Mouse (Mus musculus) forebrain, embryonic 16.5 days (tissue): ENCODE results near the gene Rps11. TPM values are rescaled to one million over a fixed set of nuclear protein-coding genes. Genes with fewer than 3 reads are reported as not detected.
"Not testable (repeated sequence)": the region's sequence is repeated elsewhere in the genome, so short reads cannot be mapped to it uniquely, and the experiment has no call there.

Source experiments
- ATAC-seq: fragments of 200-750 bp; cut with Nextera tagmentation; 2 replicates; pipeline ENCODE4 v1.8.0; 2017; ENCODE audit warnings: mild to moderate bottlenecking, moderate library complexity
- H3K27ac ChIP-seq: fragments of 300-500 bp; sonication (generic); 2 replicates; pipeline ENCODE4 v1.5.1; 2014; ENCODE audit warnings: low read length, control low read depth
- H3K27me3 ChIP-seq: fragments of 300-500 bp; sonication (generic); replicated peaks from 2 replicates; pipeline ENCODE4 v1.6.1; 2014; ENCODE audit warnings: low read length; ENCODE audit not compliant: control insufficient read depth, insufficient read depth
- H3K36me3 ChIP-seq: fragments of 300-500 bp; sonication (generic); 2 replicates; pipeline ENCODE4 v1.6.1; 2014; ENCODE audit not compliant: control insufficient read depth, insufficient read depth
- H3K4me1 ChIP-seq: fragments of 300-500 bp; sonication (generic); replicated peaks from 2 replicates; pipeline ENCODE4 v1.6.1; 2014; ENCODE audit warnings: low read length; ENCODE audit not compliant: control insufficient read depth, insufficient read depth
- H3K4me2 ChIP-seq: fragments of 300-500 bp; sonication (generic); 2 replicates; pipeline ENCODE4 v1.6.1; 2014; ENCODE audit warnings: mild to moderate bottlenecking, low read length, control low read depth
- H3K4me3 ChIP-seq: fragments of 300-500 bp; sonication (generic); replicated peaks from 2 replicates; pipeline ENCODE4 v1.5.1; 2014; ENCODE audit warnings: mild to moderate bottlenecking, low read length, control low read depth
- H3K9ac ChIP-seq: fragments of 300-500 bp; sonication (generic); replicated peaks from 2 replicates; pipeline ENCODE4 v1.6.1; 2014; ENCODE audit warnings: low read depth, low read length, control low read depth
- H3K9me3 ChIP-seq: fragments of 300-500 bp; sonication (generic); 2 replicates; pipeline ENCODE4 v1.6.1; 2016; ENCODE audit warnings: low read length; ENCODE audit not compliant: control insufficient read depth
- WGBS: fragments of 180-500 bp; shearing (Covaris S2); extraction: QIAGEN DNeasy Blood & Tissue Kit; methylation state at CpG from one replicate; pipeline ENCODE4 v1.1.7; 2014; 5-methylcytosine and 5-hydroxymethylcytosine counted together
- polyA plus RNA-seq: library from polyadenylated mRNA; unstranded; fragments of >200 nt; fragmentation: Nextera tagmentation; extraction: Ambion mirVana; gene quantifications from 2 replicates; pipeline ENCODE4 v1.2.1, GENCODE M21; 2015

Gene Rps11
- polyA plus RNA-seq, 1 experiment from 2014 or later, result 860 TPM

DNA sequence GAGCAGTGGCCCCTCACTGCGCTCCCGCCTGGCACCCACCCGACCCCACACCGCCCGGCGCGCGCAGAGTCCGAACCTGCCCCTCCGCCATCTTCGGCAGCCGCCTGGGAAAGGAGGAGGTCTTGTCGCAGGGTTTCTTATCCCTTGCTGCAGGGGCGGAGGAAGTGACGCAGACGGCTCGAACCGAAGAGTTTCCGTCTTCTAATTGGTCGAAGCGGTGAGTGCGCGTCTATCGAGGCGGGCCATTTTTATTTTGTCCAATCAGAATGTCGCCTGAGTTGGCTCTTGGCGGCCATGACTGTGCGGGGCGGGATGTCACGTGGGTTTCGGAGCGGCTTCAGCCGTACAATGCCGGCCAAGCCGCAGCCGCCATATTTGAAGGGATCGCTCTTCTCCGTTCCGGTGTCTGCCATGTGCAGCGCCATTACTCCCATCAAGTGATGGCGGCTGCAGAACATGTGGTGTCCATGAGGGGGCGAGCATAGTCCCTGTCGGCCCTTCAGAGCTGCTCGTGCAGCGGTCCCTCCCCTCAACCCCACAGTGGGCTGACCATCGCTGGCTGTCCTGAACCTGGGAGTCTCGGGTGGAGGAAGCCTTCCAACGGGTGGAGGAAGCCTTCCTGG lies 4.5 kb upstream of the Rps11 start, which contains the start of gene Rpl13a:
Gene Rpl13a (minus strand): TSS at position 138 of the 623 bp plus-strand sequence.
- peaks cover 31% of the 10 kb centered on the region for H3K4me1 ChIP-seq
- WGBS, result under 1% methylated on average over 48 of the region's 48 CpGs
- H3K36me3 ChIP-seq, result peaks cover 15% of the 10 kb centered on the region
- no peaks in the 10 kb centered on the region for H3K27me3 ChIP-seq
- peak within 1 kb of the TSS; percentile 96 for H3K27ac ChIP-seq
- ATAC-seq, result peak; percentile 93
- H3K9me3 ChIP-seq, result no peaks in the 10 kb centered on the region
- H3K9ac ChIP-seq, result peak within 1 kb of the TSS; percentile 100
- peak within 1 kb of the TSS; percentile 87 for H3K4me3 ChIP-seq
- H3K4me2 ChIP-seq, result peak within 1 kb of the TSS; percentile 83

DNA sequence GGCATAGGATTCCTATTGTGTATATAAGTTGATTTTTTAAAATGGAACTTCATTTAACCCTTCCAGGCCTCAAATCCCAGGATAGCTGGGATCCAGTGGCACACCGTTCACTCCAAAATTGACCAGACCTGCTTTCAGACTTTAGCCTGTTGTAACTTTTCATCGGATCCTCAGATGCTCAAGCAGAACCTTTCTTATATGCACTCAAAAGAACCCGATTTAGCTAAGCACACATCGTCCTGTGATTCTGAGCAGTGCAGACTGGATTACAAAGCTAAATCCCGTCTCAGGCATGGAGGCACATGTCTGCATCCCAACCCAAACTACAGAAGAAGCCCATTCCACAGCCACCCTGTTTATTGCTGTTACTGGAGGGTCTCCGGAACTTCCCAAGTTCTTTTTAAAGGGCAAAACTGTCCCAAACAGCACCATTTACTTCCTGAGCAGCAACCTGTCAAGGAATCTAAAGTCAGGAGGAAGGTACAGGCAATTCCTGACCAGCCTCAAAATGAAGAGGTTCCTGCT lies 3.5 kb upstream of the Rps11 start:
- peak overlapping the region; percentile 87 for H3K4me3 ChIP-seq
- under 1% methylated on average over 6 of the region's 6 CpGs for WGBS
- peak overlapping the region; percentile 100 for H3K9ac ChIP-seq
- peaks cover 15% of the 10 kb centered on the region for H3K36me3 ChIP-seq
- peaks cover 38% of the 10 kb centered on the region for H3K4me1 ChIP-seq
- peak overlapping the region; percentile 83 for H3K4me2 ChIP-seq
- H3K9me3 ChIP-seq, result no peaks in the 10 kb centered on the region
- no peaks in the 10 kb centered on the region for H3K27me3 ChIP-seq
- ATAC-seq, result no peak
- H3K27ac ChIP-seq, result peak overlapping the region; percentile 86

DNA sequence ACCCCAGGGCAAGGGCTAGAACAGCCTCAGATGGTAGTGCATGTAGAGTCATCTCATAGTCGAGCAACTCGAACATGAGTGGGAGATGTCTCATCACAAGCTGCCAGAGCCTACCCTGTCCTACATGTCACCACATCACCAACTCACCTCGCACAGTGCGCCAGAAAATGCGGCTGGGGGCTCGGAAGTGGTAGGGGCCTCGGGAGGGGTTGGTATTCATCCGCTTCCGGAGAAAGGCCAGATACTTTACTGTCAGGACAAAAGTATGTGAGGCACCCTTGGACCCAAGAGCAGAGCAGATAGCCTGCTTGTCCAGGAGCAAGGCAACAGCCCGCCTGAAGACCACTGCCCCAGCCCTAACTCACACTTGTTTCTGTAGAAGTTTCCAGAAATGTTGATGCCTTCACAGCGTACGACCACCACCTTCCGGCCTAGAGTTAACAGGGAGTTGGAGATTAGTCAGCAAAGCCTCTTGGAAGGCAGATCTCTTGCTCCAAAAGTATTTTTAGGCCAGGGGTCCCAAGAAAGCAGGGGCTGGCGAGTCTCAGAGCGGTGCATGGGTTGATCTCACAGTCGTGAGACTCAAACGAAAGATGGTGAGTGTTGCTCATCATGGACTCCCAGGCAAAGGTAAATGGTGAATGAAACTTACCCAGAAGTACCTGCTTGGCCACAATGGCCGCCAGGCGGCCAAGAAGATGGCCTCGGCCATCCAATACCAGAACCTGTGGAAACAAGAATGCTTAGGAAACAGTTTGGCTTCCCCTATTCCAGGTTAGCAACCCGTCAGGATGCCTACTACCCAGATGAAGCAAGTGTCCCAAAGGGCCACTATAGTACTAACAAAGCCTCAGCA lies 2.8 kb upstream of the Rps11 start:
- peak overlapping the region; percentile 87 for H3K4me3 ChIP-seq
- WGBS, result 43% methylated on average over 21 of the region's 21 CpGs
- peak overlapping the region; percentile 100 for H3K9ac ChIP-seq
- no peaks in the 10 kb centered on the region for H3K27me3 ChIP-seq
- H3K4me2 ChIP-seq, result peak overlapping the region; percentile 83
- H3K9me3 ChIP-seq, result no peaks in the 10 kb centered on the region
- peaks cover 44% of the 10 kb centered on the region for H3K4me1 ChIP-seq
- ATAC-seq, result no peak
- H3K27ac ChIP-seq, result peak overlapping the region; percentile 35
- peaks cover 16% of the 10 kb centered on the region for H3K36me3 ChIP-seq

DNA sequence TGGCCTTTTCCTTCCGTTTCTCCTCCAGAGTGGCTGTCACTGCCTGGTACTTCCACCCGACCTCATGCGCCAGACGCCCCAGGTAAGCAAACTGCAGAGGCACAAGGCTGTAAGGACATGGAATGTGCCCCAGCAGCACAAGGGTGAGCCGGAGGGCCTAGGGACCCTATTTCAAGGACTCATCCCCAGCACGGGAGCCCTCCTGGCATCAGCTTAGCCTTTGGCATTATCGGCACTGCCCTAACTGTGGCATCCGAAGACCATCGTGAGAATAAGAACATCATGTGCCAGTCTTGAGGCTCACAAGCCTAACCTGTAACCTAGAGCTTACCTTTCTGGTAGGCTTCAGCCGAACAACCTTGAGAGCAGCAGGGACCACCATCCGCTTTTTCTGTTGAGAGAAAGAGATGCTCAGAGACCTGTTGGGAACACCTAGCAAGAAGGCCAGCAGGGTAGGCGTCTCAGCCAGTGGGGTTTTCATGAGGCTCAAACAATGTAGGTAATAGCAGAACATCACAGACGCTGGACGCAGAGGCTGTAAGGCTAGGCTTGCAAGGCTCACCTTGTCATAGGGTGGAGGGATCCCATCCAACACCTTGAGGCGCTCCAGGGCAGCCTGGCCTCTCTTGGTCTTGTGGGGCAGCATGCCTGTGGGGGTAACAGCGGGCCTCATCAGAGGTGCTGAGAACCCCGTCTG lies 2.1 kb upstream of the Rps11 start:
- Histone ChIP-seq H3K27me3 (no peaks in the 10 kb centered on the region), H3K4me3 (peak overlapping the region; percentile 87; the same call in 1 of the 2 replicates), H3K9ac (peak overlapping the region; percentile 100), H3K9me3 (no peaks in the 10 kb centered on the region), H3K27ac (0 out of 2 replicates have a peak overlapping the region, but pooled peaks have one; percentile 1), H3K36me3 (peaks cover 24% of the 10 kb centered on the region), H3K4me2 (peak overlapping the region; percentile 83; the same call in 1 of the 2 replicates), H3K4me1 (peaks cover 48% of the 10 kb centered on the region)
- ATAC-seq, result no peak
- 76% methylated on average over 17 of the region's 17 CpGs for WGBS

DNA sequence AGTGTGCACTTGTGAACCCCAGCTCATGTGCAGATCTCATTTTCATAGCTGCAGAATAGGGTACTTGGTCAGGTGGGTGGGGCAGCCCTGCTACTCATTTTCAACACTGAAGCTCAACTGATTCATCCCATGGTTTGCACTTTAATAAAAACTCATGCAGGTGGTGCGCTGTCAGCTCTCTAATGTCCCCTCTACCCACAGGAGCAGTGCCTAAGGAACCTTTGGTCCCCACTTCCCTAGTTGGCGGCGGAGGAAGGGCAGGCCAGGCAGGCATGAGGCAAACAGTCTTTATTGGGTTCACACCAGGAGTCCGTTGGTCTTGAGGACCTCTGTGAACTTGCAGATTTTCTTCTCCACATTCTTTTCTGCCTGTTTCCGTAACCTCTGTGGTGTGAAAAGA lies 1.4 kb upstream of the Rps11 start:
- H3K27me3 ChIP-seq, H3K4me3 ChIP-seq, H3K27ac ChIP-seq, ATAC-seq, H3K9ac ChIP-seq, H3K9me3 ChIP-seq, H3K4me2 ChIP-seq: not testable (repeated sequence)
- Histone ChIP-seq H3K36me3 (peaks cover 31% of the 10 kb centered on the region), H3K4me1 (peaks cover 48% of the 10 kb centered on the region)
- 56% methylated on average over 5 of the region's 5 CpGs for WGBS

DNA sequence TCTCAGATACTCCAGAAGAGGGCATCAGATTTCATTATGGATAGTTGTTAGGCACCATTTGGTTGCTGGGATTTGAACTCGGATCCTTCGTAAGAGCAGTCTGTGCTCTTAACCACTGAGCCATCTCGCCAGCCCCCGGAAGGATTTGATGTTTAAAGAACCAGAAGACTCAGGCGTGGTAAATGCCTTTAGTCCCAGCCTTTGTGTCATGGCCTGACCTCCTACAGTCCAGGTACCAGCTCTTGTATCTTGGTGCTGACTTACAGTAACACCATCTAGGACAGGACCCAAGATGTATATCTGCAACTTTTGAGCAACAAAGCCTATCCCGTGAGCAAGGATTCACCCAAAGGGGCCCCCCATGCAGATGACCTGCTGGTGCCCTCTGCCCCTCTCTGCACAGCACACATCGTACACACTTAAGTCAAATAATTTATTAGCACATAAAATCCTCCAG lies 933 bp upstream of the Rps11 start:
- peak overlapping the region; percentile 89 for H3K27ac ChIP-seq
- H3K4me3 ChIP-seq, result no peak overlapping the region
- peaks cover 48% of the 10 kb centered on the region for H3K4me1 ChIP-seq
- H3K9me3 ChIP-seq, result no peaks in the 10 kb centered on the region
- H3K9ac ChIP-seq, result no peak overlapping the region
- H3K4me2 ChIP-seq, result peak overlapping the region; percentile 63; the same call in 1 of the 2 replicates
- no peaks in the 10 kb centered on the region for H3K27me3 ChIP-seq
- peaks cover 33% of the 10 kb centered on the region for H3K36me3 ChIP-seq
- WGBS, result 20% methylated on average over 7 of the region's 7 CpGs
- no peak for ATAC-seq

DNA sequence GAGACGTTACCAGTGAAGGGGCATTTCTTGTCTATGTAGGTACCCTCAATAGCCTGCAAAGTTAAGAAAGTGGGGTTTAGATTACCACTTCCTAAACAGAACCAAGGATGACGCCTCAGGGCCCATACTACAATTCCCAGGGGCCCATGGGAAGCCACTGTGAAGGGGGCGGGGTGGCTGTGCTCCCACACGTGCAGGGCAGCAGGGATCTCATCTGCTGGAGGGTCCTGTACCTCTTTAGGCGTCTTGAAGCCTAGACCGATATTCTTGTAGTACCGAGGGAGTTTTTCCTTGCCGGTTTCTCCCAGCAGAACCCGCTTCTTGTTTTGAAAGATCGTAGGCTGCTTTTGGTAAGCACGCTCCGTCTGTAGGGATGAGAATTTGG lies 1.1 kb downstream of the Rps11 start:
- Histone ChIP-seq H3K4me2 (peak overlapping the region; percentile 63), H3K27ac (no peak overlapping the region), H3K9ac (peak overlapping the region; percentile 67), H3K9me3 (no peaks in the 10 kb centered on the region), H3K4me3 (peak overlapping the region; percentile 51), H3K36me3 (peaks cover 36% of the 10 kb centered on the region), H3K4me1 (peaks cover 42% of the 10 kb centered on the region), H3K27me3 (no peaks in the 10 kb centered on the region)
- 22% methylated on average over 12 of the region's 12 CpGs for WGBS
- ATAC-seq, result no peak

DNA sequence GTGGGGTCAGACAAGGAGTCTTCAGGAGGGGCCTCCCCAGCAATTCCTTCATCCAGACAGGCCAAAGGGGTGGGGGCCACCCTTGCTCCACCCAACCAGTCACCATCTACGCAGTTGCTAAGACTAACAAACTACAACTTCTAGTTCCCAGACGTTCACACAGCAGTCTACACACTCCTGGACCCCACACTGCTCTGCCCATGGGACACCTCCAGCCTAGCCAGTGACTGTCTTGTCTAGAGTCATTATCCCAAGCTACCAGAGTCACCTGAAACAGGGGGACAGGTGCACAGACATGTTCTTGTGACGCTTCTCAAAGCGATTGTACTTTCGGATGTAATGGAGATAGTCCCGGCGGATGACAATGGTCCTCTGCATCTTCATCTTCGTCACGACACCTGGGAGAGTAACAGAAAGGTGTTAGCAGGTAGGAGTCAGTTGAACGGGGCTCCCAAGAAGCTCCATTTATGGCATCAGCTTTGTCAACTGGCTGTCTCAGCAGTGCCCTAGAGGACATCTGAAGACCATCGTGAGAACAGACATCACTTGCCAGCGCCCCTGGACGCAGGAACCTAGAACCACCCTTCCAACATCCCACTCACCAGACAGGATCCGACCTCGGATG lies 1.6 kb downstream of the Rps11 start:
- Histone ChIP-seq H3K4me1 (peaks cover 40% of the 10 kb centered on the region), H3K27me3 (no peaks in the 10 kb centered on the region), H3K4me2 (peak overlapping the region; percentile 63), H3K4me3 (peak overlapping the region; percentile 51), H3K9me3 (no peaks in the 10 kb centered on the region), H3K9ac (peak overlapping the region; percentile 67), H3K36me3 (peaks cover 36% of the 10 kb centered on the region), H3K27ac (no peak overlapping the region)
- ATAC-seq, result no peak
- WGBS, result 85% methylated on average over 15 of the region's 15 CpGs
